Mouse (Mus musculus) heart, embryonic 15.5 days (tissue): Measurements from ENCODE around the gene Dus1l. TPM values are rescaled to one million over a fixed set of nuclear protein-coding genes. Genes with fewer than 3 reads are reported as not detected.
"Not testable (repeated sequence)": the region's sequence is repeated elsewhere in the genome, so short reads cannot be mapped to it uniquely, and the experiment has no call there.

ENCODE experiments used
- ATAC-seq: fragments of 200-750 bp; cut with Nextera tagmentation; replicated peaks from 2 replicates; pipeline ENCODE4 v1.8.0; 2017; ENCODE audit warnings: low read depth, moderate TSS enrichment; ENCODE audit not compliant: insufficient number of reproducible peaks, insufficient read depth, low FRiP score
- H3K27ac ChIP-seq: fragments of 300-500 bp; sonication (generic); 2 replicates; pipeline ENCODE4 v1.5.1; 2015; ENCODE audit warnings: mild to moderate bottlenecking, inconsistent platforms
- H3K27me3 ChIP-seq: fragments of 300-500 bp; sonication (generic); 2 replicates; pipeline ENCODE4 v1.6.1; 2015; ENCODE audit warnings: inconsistent platforms
- H3K36me3 ChIP-seq: fragments of 300-500 bp; sonication (generic); 2 replicates; pipeline ENCODE4 v1.6.1; 2015; ENCODE audit warnings: mild to moderate bottlenecking, inconsistent platforms
- H3K4me1 ChIP-seq: fragments of 300-500 bp; sonication (generic); replicated peaks from 2 replicates; pipeline ENCODE4 v1.6.1; 2015; ENCODE audit warnings: inconsistent platforms
- H3K4me2 ChIP-seq: fragments of 300-500 bp; sonication (generic); 2 replicates; pipeline ENCODE4 v1.6.1; 2015; ENCODE audit warnings: inconsistent platforms, mild to moderate bottlenecking, moderate library complexity
- H3K4me3 ChIP-seq: fragments of 300-500 bp; sonication (generic); 2 replicates; pipeline ENCODE4 v1.5.1; 2015; ENCODE audit warnings: mild to moderate bottlenecking, inconsistent platforms
- H3K9ac ChIP-seq: fragments of 300-500 bp; sonication (generic); 2 replicates; pipeline ENCODE4 v1.6.1; 2015; ENCODE audit warnings: mild to moderate bottlenecking, inconsistent platforms
- H3K9me3 ChIP-seq: fragments of 300-500 bp; sonication (generic); replicated peaks from 2 replicates; pipeline ENCODE4 v1.6.1; 2016; ENCODE audit warnings: inconsistent platforms
- WGBS: fragments of 180-500 bp; shearing (Covaris S2); methylation state at CpG from one replicate; pipeline ENCODE4 v1.1.7; 2015; ENCODE audit warnings: mixed read lengths; 5-methylcytosine and 5-hydroxymethylcytosine counted together
- polyA plus RNA-seq: library from polyadenylated mRNA; unstranded; fragments of >200 nt; fragmentation: Nextera tagmentation; extraction: Ambion mirVana; gene quantifications from 2 replicates; pipeline ENCODE4 v1.2.1, GENCODE M21; 2015

Gene Dus1l
- polyA plus RNA-seq, 1 experiment from 2014 or later, result 36.9 TPM

GRCm38 (mm10) chr11:120773463-120774190, 22.6 kb downstream of the Dus1l start:
- no peak overlapping the region for H3K9ac ChIP-seq
- ATAC-seq, result no peak
- no peak overlapping the region for H3K4me2 ChIP-seq
- H3K27ac ChIP-seq, result no peak overlapping the region
- H3K4me3 ChIP-seq, result no peak overlapping the region
- 82% methylated on average over 7 of the region's 7 CpGs for WGBS
- H3K4me1 ChIP-seq, result 0 out of 2 replicates have a peak, but pooled peaks cover 3% of the 10 kb centered on the region
- no peaks in the 10 kb centered on the region for H3K9me3 ChIP-seq
- H3K27me3 ChIP-seq, result peaks cover 4% of the 10 kb centered on the region; the same call in 1 of the 2 replicates
- no peaks in the 10 kb centered on the region for H3K36me3 ChIP-seq

GRCm38 (mm10) chr11:120772749-120773148, 23.5 kb downstream of the Dus1l start:
- Histone ChIP-seq H3K4me2 (no peak overlapping the region), H3K4me1 (0 out of 2 replicates have a peak, but pooled peaks cover 3% of the 10 kb centered on the region), H3K27me3 (peaks cover 4% of the 10 kb centered on the region; the same call in 1 of the 2 replicates), H3K27ac (no peak overlapping the region), H3K4me3 (no peak overlapping the region), H3K36me3 (no peaks in the 10 kb centered on the region), H3K9me3 (no peaks in the 10 kb centered on the region), H3K9ac (no peak overlapping the region)
- ATAC-seq, result no peak
- 76% methylated on average over 3 of the region's 3 CpGs for WGBS

- H3K4me3 ChIP-seq, result no peak overlapping the region
- peaks cover 7% of the 10 kb centered on the region; the same call in 1 of the 2 replicates for H3K27me3 ChIP-seq
- H3K27ac ChIP-seq, result no peak overlapping the region
- no peak overlapping the region for H3K9ac ChIP-seq
- H3K9me3 ChIP-seq, result no peaks in the 10 kb centered on the region
- H3K4me2 ChIP-seq, result no peak overlapping the region
- no peaks in the 10 kb centered on the region for H3K36me3 ChIP-seq
- WGBS, result 73% methylated on average over 1 of the region's 1 CpGs
- no peak for ATAC-seq
- no peaks in the 10 kb centered on the region for H3K4me1 ChIP-seq
These were observed 28.0 kb downstream of the Dus1l start for GRCm38 (mm10) chr11:120768206-120768605.

- H3K9me3 ChIP-seq, H3K27ac ChIP-seq, H3K4me1 ChIP-seq, ATAC-seq, H3K36me3 ChIP-seq, H3K9ac ChIP-seq, H3K4me3 ChIP-seq, H3K4me2 ChIP-seq: not testable (repeated sequence)
- 64% methylated on average over 4 of the region's 7 CpGs for WGBS
- H3K27me3 ChIP-seq, result peaks cover 12% of the 10 kb centered on the region
These were observed 29.2 kb downstream of the Dus1l start for GRCm38 (mm10) chr11:120767023-120767422.

GRCm38 (mm10) chr11:120763121-120763999, 32.8 kb downstream of the Dus1l start:
- ATAC-seq, result peak; percentile 12; the same call in 1 of the 2 replicates
- H3K9ac ChIP-seq, H3K27ac ChIP-seq, H3K36me3 ChIP-seq, H3K9me3 ChIP-seq: not testable (repeated sequence)
- Histone ChIP-seq H3K4me3 (peak overlapping the region; percentile 22), H3K4me2 (peak overlapping the region; percentile 53), H3K4me1 (peaks cover 11% of the 10 kb centered on the region), H3K27me3 (peaks cover 17% of the 10 kb centered on the region)
- 13% methylated on average over 8 of the region's 23 CpGs for WGBS

GRCm38 (mm10) chr11:120762672-120763041, 33.5 kb downstream of the Dus1l start, which contains the start of gene Hmga1b:
TSS of gene Hmga1b (plus strand) at chr11:120762794.
- whole genome bisulfite sequencing, result 16% methylated on average over 14 of the region's 14 CpGs
- H3K9me3 ChIP-seq, result 0 out of 2 replicates have a peak, but pooled peaks cover 10% of the 10 kb centered on the region
- peak within 1 kb of the TSS; percentile 28; the same call in 1 of the 2 replicates for H3K9ac ChIP-seq
- H3K4me1 ChIP-seq, result peaks cover 11% of the 10 kb centered on the region
- peak within 1 kb of the TSS; percentile 53 for H3K4me2 ChIP-seq
- peak within 1 kb of the TSS; percentile 22 for H3K4me3 ChIP-seq
- H3K27ac ChIP-seq, H3K36me3 ChIP-seq: not testable (repeated sequence)
- 0 out of 2 replicates have a peak, but pooled peaks have one; percentile 12 for ATAC-seq
- H3K27me3 ChIP-seq, result peaks cover 17% of the 10 kb centered on the region

GRCm38 (mm10) chr11:120761811-120762671, 34.2 kb downstream of the Dus1l start:
- H3K27me3 ChIP-seq, result peaks cover 17% of the 10 kb centered on the region
- 0 out of 2 replicates have a peak, but pooled peaks have one; percentile 36 for ATAC-seq
- peak overlapping the region; percentile 28; the same call in 1 of the 2 replicates for H3K9ac ChIP-seq
- WGBS, result 53% methylated on average over 14 of the region's 14 CpGs
- peaks cover 11% of the 10 kb centered on the region for H3K4me1 ChIP-seq
- no peak overlapping the region for H3K27ac ChIP-seq
- H3K4me3 ChIP-seq, result peak overlapping the region; percentile 22; the same call in 1 of the 2 replicates
- H3K4me2 ChIP-seq, result peak overlapping the region; percentile 53
- 0 out of 2 replicates have a peak, but pooled peaks cover 10% of the 10 kb centered on the region for H3K9me3 ChIP-seq
- no peaks in the 10 kb centered on the region for H3K36me3 ChIP-seq

- WGBS, result 71% methylated on average over 9 of the region's 9 CpGs
- Histone ChIP-seq H3K36me3 (no peaks in the 10 kb centered on the region), H3K4me2 (no peak overlapping the region), H3K4me3 (no peak overlapping the region), H3K4me1 (peaks cover 11% of the 10 kb centered on the region), H3K9me3 (0 out of 2 replicates have a peak, but pooled peaks cover 10% of the 10 kb centered on the region), H3K27ac (no peak overlapping the region), H3K27me3 (peaks cover 12% of the 10 kb centered on the region; the same call in 1 of the 2 replicates), H3K9ac (no peak overlapping the region)
- ATAC-seq, result no peak
These were observed 36.0 kb downstream of the Dus1l start for GRCm38 (mm10) chr11:120760236-120760635.

- Histone ChIP-seq H3K4me2 (no peak overlapping the region), H3K36me3 (no peaks in the 10 kb centered on the region), H3K4me3 (no peak overlapping the region), H3K9me3 (no peaks in the 10 kb centered on the region), H3K4me1 (no peaks in the 10 kb centered on the region), H3K9ac (no peak overlapping the region), H3K27me3 (0 out of 2 replicates have a peak, but pooled peaks cover 3% of the 10 kb centered on the region), H3K27ac (no peak overlapping the region)
- 65% methylated on average over 4 of the region's 4 CpGs for WGBS
- no peak for ATAC-seq
These were observed 44.6 kb downstream of the Dus1l start for GRCm38 (mm10) chr11:120751606-120752005.

- H3K27me3 ChIP-seq, result 0 out of 2 replicates have a peak, but pooled peaks cover 3% of the 10 kb centered on the region
- H3K4me1 ChIP-seq, result no peaks in the 10 kb centered on the region
- no peaks in the 10 kb centered on the region for H3K36me3 ChIP-seq
- no peak overlapping the region for H3K4me2 ChIP-seq
- 58% methylated on average over 8 of the region's 8 CpGs for WGBS
- H3K4me3 ChIP-seq, result no peak overlapping the region
- H3K9me3 ChIP-seq, result no peaks in the 10 kb centered on the region
- no peak overlapping the region for H3K9ac ChIP-seq
- no peak overlapping the region for H3K27ac ChIP-seq
- ATAC-seq, result no peak
These were observed 46.8 kb downstream of the Dus1l start for GRCm38 (mm10) chr11:120749430-120749829.
